Mouse (Mus musculus): ENCODE results near the gene Tbx3. TPM values are rescaled to one million over a fixed set of nuclear protein-coding genes. Genes with fewer than 3 reads are reported as not detected.

Tbx3 gene
- total RNA-seq, 2 experiments from 2014 or later: 3.7 to 4.4 TPM

DNA sequence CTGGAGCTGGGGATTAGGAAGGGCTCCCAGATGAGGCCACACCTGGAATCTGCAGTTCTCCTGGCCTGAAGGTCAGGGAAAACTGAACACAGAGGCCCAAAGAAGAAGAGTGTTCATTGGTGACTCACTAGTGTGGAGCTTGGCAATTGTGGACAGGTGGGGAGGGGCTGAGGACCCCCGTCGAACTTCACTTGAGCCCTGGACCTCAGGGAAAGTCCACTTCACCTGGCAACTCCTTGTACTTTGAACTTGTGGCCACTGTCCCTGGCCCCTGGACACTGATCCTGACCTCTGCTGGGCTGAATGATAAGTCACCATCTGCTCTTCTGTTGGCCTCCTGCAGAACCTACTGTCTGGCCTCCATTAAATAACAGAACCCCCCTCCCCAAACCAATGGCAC, 5.8 kb downstream of the Tbx3 start:
- intact Hi-C loops (cut with DNase I): no loop called here
- DNase-seq: no peak

- no peak for DNase-seq
- intact Hi-C loops (cut with DNase I): no loop called here
Measured at GRCm38 (mm10) chr5:119678516-119678915, 8.0 kb downstream of the Tbx3 start.

- intact Hi-C loops (cut with DNase I): no loop called here
- DNase-seq: no peak
Measured at GRCm38 (mm10) chr5:119679084-119679483, 8.6 kb downstream of the Tbx3 start.

DNA sequence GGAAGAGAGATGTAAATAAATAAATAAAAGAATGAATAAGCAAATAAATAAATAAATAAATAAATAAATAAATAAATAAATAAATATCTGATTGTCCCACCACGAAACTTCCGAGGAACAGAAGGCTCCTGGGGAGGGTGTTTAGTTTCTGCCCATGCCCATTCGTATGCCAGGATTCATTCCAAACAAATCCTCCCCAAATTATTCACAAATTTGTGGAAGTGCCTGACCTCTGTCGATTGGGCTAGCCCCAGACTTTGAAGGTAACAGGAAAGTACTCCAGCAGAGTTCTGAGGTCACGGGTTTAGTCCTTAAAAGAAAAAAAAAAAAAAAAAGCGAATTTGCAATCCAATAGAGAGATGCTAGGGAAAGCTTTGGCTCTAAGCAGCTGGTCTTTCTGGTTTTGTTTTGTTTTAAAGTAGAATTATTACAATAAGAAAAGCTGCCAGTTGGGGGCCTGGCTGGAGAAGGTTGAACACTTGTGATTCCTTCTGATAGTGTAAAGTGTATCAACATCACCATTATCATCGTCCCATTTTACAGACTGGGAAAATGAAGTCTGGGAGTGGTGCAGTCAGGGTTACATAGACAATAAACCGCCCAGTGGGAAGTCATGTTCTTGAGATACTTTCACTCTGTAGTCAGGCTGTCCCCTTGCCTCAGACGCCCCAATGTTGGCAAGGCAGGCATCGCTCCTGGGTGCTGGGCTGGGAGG, 9.3 kb downstream of the Tbx3 start:
- intact Hi-C loops (cut with DNase I): no loop called here
- no peak for DNase-seq

GRCm38 (mm10) chr5:119680329-119681010, 10.0 kb downstream of the Tbx3 start:
- intact Hi-C loops (cut with DNase I): no loop called here
- no peak for DNase-seq

DNA sequence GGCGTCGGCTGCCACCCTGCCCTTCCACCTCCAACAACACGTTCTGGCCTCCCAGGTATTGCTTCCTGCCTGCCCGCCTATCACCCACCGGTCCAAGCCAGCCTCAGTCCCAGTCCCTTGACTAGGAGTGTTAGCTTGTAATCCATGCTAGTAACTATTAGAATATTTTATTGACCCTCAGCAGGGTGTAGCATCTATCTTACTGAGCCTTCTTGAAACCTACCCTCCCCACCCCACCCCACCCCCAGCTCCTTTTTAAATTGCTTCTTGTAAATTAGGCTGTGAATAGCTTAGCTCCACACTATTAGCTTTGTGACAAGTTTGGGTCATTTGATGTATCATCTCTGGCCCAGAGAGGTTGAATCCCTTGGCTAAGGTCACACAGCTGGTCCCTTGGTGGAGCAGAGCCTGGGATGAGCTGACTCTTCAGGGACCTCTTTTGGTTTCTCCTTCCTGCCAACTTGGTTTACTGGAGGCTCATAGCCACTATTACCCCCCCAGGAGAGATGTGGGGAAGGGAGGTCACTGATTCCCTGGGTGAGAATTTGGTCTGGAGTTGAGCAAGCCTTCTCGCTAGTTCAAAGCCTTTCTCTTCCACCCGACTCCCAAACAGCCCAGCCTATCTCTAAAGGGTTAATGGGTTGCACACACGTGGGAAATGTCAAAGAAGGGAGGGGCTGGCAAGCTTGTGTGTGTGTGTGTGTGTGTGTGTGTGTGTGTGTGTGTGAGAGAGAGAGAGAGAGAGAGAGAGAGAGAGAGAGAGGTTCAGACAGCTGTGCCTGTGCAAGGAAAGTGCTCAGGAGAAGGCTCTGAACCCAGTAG, 10.8 kb downstream of the Tbx3 start:
- intact Hi-C loops (cut with DNase I): no loop called here
- no peak for DNase-seq

GRCm38 (mm10) chr5:119681833-119682210, 11.4 kb downstream of the Tbx3 start:
- intact Hi-C loops (cut with DNase I): no loop called here
- DNase-seq: no peak

DNA sequence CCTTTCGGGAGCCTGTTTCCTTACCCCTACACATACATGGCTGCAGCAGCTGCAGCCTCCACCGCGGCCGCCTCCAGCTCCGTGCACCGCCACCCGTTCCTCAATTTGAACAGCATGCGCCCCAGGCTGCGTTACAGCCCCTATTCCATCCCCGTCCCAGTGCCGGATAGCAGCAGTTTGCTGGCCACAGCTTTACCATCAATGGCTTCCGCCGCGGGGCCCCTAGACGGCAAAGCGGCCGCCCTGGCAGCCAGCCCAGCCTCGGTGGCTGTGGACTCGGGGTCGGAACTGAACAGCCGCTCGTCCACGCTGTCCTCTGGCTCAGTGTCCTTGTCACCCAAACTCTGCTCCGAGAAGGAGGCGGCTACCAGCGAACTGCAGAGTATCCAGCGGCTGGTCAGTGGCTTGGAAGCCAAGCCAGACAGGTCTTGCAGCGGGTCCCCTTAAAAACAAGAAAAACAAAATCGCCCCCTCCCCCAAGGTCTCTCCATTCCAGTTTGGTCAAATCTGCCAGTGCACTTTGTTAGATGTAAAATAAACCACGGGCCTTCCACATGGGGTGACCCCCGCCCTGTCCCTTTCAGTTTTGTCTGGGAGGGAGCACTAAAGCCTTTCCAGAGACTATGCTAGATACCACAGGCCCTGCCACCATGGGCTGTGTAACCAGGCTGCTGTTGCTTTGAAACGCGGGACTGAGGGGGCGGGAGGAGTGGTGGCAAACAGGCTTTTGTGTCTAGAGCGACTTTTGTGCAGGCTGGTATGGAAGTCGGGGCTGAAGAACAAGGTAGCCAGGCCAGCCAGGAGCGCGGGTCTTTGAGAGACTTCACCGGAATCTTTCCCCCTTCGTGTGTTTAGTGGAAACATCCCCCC, 12.4 kb downstream of the Tbx3 start:
- intact Hi-C loops (cut with DNase I): no loop called here
- no peak for DNase-seq

DNA sequence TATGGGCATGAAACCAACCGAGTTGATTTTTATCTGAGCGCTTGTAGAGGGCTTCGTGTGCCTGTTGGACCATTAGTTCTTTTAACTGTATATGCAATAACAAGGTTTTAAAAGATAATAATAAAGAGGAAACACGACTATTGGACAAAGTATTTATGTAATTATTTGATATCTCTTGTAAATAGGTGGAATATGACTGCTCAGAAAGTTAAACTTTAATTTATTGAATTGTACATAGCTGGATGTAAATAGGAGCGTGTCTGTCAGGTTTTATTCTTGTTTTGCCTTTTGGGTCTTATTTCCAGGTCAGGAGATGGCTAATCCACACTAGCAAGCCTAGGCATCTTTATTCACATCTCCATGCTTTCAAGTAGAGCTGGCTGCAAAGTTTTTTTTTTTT, 13.4 kb downstream of the Tbx3 start:
- intact Hi-C loops (cut with DNase I): no loop called here
- DNase-seq: no peak

- DNase-seq: no peak
- intact Hi-C loops (cut with DNase I): loop anchor here (5.0 kb wide), 1 partner anchor 808 kb away; no protein-coding TSS in a partner anchor
Measured at GRCm38 (mm10) chr5:119684701-119685391, 14.4 kb downstream of the Tbx3 start.

DNA sequence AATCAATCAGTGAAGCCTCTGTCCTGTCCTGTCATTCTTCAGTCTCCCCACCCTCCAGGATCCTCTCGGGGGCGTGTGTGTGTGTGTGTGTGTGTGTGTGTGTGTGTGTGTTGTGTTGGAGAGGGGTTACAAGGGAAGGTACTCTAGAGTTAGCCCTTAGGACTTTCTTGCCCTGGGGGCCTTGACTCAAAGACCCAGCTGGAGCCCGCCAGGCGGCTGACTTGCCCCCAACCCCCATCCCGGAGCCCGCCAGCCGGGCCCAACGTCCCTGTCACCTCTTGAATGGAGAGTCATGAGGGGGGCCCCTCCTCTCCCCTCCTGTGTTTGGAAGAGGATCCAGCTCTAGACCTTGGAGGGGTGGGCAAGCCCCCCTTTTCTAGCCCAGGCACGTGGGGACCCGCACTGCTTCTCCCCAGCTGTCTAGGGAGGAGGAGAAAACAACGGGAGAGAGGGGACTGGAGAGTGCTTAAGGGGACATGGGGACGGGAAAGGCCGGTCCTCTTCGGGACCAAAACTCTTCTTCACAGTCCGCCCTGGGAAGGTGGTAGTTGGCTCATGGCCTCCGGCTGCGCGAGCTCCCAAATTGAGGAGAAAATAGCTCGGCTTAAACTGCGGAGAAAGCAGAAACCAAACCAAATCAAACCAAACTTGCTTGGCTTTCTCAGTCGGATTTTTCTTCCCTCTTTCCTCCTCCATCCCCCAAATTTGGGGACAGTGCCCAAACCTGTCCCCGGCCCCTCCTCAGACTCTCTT, 15.2 kb downstream of the Tbx3 start:
- intact Hi-C loops (cut with DNase I): loop anchor here (5.0 kb wide), 1 partner anchor 808 kb away; no protein-coding TSS in a partner anchor
- DNase-seq: no peak

DNA sequence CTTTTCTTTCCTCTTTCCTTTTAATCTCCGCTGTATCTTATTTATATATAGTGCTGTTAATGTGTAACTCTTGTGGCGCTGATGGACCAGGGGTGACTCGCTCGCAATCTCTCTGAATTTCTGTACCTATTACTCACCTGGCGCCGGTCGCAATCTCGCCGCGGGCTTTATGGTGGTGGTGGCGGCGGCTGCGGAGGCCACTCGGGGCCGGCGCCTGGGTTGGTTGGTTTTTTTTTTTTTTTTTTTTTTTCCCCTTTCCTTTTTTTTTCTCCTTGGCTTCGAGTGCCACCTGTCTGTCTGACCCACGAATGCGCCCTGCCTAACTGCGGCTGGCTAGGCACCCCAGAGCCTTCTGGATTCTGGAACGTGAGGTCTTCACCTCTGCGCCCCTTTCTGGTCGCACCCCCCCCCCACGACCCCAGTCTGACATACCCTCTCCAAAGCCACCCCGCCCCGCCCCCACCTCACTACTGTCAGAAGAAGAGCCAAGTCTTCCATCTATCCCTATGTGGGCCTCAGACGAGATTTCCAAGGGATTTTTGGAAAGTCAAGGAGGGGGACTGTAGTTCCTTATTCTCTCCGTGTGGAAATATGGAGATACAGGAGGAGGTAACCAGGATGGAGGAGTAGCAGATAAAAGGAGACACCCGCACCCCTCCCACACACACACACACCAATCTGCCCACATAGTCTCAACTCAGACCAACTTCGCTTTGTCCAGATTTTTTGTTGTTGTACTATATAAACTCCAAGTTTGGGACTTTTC, 15.9 kb downstream of the Tbx3 start:
- DNase-seq: no peak
- intact Hi-C loops (cut with DNase I): loop anchor here (5.0 kb wide), 1 partner anchor 809 kb away; no protein-coding TSS in a partner anchor

DNA sequence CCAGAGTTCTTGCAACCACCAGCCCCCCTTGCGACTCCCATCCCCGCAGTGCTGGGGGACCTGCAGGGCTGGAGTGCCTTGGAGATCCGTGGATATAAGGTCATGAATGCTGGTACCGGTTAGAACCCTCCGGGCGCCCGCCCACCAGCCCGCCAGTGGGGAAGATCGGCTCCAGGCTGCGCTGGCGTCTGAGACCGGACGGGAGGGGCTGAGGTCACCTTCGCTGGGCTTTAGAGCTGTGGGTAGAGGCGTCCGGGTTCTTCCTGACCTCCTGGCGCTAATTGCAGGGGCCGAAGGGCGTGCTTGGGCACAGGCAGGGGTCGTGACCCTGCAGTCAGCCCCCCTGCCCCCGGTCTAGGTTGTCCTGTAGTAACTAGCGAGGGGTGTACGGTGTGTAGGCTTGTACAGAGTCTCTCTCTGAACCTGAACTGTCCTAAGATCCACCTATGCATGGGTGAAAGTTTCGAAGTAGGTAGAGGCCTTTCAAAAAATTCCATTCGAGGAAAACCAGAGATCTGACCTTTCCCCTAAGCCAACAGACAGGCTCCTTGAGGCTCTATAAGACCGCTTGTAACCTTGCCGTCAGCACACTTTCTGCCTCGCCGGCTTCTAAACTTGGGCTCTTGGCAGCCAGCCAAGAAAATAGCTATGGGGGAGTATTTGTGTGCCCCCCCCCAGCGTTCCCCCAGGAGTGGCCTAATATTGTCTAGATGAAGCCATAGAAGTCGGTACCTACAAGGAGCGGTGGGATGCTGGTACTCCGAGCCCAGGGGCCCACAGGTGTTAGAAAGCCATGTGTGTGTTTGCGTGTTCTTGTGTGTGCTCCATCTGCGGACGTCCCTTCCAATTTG, 16.8 kb downstream of the Tbx3 start:
- intact Hi-C loops (cut with DNase I): loop anchor here (5.0 kb wide), 1 partner anchor 810 kb away; no protein-coding TSS in a partner anchor
- no peak for DNase-seq

GRCm38 (mm10) chr5:119687856-119688206, 17.4 kb downstream of the Tbx3 start:
- intact Hi-C loops (cut with DNase I): loop anchor here (5.0 kb wide), 1 partner anchor 811 kb away; no protein-coding TSS in a partner anchor
- DNase-seq: no peak

DNA sequence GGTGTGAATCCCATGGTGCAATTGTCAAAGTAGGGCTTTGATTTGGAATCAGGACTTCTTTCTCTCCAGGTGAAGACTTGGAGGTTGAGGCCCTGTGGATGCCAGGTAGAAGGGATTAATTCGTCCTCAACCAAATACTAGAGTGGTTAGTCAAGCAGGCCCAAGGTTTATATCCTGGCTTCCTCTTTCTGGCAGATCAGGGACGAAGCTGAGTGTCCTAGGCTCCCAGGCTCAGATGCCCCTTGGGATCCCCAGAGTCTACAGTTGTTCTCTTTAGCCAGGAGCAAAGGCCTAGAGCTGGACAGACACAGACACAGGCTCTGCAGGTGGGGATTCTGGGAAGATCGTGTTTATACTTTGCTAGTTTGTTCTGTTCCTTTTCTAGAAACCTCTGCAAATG, 17.8 kb downstream of the Tbx3 start:
- no peak for DNase-seq
- intact Hi-C loops (cut with DNase I): loop anchor here (5.0 kb wide), 1 partner anchor 811 kb away; no protein-coding TSS in a partner anchor

DNA sequence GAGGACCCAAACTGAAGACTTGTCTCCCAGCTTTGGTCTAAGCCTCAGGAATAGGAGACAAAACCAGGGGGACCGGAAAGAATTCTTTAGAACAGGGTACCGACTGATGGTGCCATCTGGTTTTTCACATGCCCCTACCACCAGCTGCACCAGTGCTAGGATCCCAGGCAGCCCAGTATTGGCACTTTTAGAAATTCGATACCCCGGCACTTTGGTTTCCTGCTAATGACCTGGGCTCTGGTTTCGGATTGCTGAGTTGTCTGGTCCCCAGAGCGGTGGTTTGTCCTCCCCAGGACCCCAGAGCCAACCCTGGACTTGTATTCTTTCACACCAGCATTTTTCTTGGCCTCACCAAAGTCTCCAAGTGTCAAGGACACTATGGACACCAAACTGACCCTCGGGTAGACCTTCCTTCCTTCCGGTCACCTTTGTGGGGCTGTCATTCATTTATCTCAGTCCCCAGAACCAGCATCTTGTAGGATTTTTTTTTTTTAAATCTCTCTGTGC, 18.5 kb downstream of the Tbx3 start:
- no peak for DNase-seq
- intact Hi-C loops (cut with DNase I): loop anchor here (5.0 kb wide), 1 partner anchor 812 kb away; no protein-coding TSS in a partner anchor

- intact Hi-C loops (cut with DNase I): loop anchor here (5.0 kb wide), 1 partner anchor 812 kb away; no protein-coding TSS in a partner anchor
- DNase-seq: no peak
Measured at GRCm38 (mm10) chr5:119689501-119689900, 19.0 kb downstream of the Tbx3 start.
